Mouse (Mus musculus) G1E (cell line): ENCODE data around the gene Phkb. TPM values are rescaled to one million over a fixed set of nuclear protein-coding genes. Genes with fewer than 3 reads are reported as not detected.
A peak's percentile ranks its signal among the peaks of the same experiment; 100 is the strongest.

Source experiments
- ATAC-seq: 2 replicates; pipeline ENCODE4 v1.8.0; 2016; ENCODE audit warnings: mild to moderate bottlenecking; ENCODE audit not compliant: insufficient number of reproducible peaks, poor library complexity, low FRiP score, severe bottlenecking; ENCODE audit errors: extremely low read depth
- DNase-seq: peaks from one replicate; pipeline ENCODE4 v3.0.0; 2012; ENCODE audit warnings: low spot score
- H3K27me3 ChIP-seq: 2 replicates; pipeline ENCODE4 v1.6.1; 2012; ENCODE audit warnings: mild to moderate bottlenecking, low read length, inconsistent platforms; ENCODE audit not compliant: insufficient read depth
- H3K36me3 ChIP-seq: replicated peaks from 2 replicates; pipeline ENCODE3; 2012; ENCODE audit warnings: mild to moderate bottlenecking, inconsistent platforms
- H3K4me1 ChIP-seq: 2 replicates; pipeline ENCODE4 v1.6.1; 2012; ENCODE audit warnings: low read depth, low read length, inconsistent platforms, mixed read lengths; ENCODE audit not compliant: insufficient read depth
- H3K4me3 ChIP-seq: 2 replicates; pipeline ENCODE4 v1.5.1; 2012; ENCODE audit warnings: low read depth, mild to moderate bottlenecking, inconsistent platforms, low read length, moderate library complexity, mixed read lengths
- H3K9me3 ChIP-seq: replicated peaks from 2 replicates; pipeline ENCODE4 v1.6.1; 2012; ENCODE audit warnings: inconsistent platforms
- CTCF ChIP-seq: IDR thresholded peaks from 2 replicates; pipeline ENCODE4 v1.5.1; 2012; ENCODE audit warnings: low read depth, low read length, inconsistent platforms, mixed read lengths
- GATA1 ChIP-seq: IDR thresholded peaks from 2 replicates; pipeline ENCODE4 v1.6.1; 2012; ENCODE audit warnings: borderline replicate concordance, low read length, inconsistent platforms, mixed read lengths
- GATA2 ChIP-seq: IDR thresholded peaks from 2 replicates; pipeline ENCODE4 v1.6.1; 2012; ENCODE audit warnings: low read depth, low read length, inconsistent platforms, borderline replicate concordance
- POLR2AphosphoS5 ChIP-seq: IDR thresholded peaks from 2 replicates; pipeline ENCODE4 v1.6.1; 2012; ENCODE audit warnings: low read depth, low read length, inconsistent platforms; ENCODE audit not compliant: insufficient replicate concordance
- TAL1 ChIP-seq: conservative IDR thresholded peaks from 2 replicates; pipeline ENCODE4 v1.6.1; 2012; ENCODE audit warnings: low read depth, low read length, inconsistent platforms, mixed read lengths
- polyA plus RNA-seq: library from polyadenylated mRNA; stranded (reverse); fragments of >175 nt; gene quantifications from 2 replicates; pipeline ENCODE4 v1.2.3, GENCODE M21; 2012
- total RNA-seq, 2 experiments: library from RNA; stranded (forward) in 1 of 2; stranded (reverse) in 1 of 2; fragments of 200-1000 nt in 1 of 2; fragments of >200 nt in 1 of 2; fragmentation: Nextera tagmentation in 1 of 2; gene quantifications; 2 replicates each; pipeline ENCODE4 v1.2.3; 2014 to 2017

The Phkb gene
- total and polyA plus RNA-seq, 3 experiments, result 4.6 to 115 (median 52.1) TPM

DNA sequence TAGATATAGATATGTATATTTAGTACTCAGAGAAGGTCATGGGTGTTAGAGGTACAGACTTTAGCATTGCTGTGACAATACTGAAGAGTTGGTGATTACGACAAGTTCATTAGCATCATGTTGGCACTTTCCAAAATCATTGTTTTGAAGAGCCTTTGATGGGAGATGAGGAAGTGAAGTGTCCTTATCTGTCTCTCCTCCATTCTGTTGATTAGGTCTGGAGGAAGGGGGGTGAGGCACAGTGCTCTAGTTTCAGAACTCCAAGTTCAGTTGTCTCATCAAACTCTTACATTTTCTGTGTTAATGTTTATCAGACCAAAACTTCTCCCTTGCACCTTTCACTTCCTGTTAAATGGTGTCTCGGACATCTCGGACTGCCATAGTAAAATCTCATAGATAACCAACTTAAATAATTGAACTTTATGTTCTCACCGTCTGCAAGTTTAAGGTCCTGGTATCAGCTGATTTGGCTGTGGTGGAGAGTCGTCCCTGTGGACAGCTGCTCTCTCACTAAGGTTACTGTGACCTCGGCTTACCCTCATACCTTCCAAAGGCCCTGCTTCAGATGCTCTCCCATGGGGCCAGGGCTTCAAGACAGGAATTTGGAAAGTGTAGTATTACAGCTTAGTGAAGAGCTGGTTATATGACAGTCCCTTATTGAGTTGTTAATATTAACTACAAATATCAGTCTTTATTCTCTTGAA, 194.1 kb downstream of the Phkb start:
- Histone ChIP-seq H3K4me3 (no peak overlapping the region), H3K9me3 (no peaks in the 10 kb centered on the region), H3K36me3 (peaks cover 72% of the 10 kb centered on the region), H3K4me1 (peaks cover 3% of the 10 kb centered on the region; the same call in 1 of the 2 replicates), H3K27me3 (no peaks in the 10 kb centered on the region)
- DNase-seq (no peak), ATAC-seq (peak; percentile 40; the same call in 1 of the 2 replicates)
- TF ChIP-seq GATA1 (no peak), CTCF (no peak), TAL1 (no peak)

DNA sequence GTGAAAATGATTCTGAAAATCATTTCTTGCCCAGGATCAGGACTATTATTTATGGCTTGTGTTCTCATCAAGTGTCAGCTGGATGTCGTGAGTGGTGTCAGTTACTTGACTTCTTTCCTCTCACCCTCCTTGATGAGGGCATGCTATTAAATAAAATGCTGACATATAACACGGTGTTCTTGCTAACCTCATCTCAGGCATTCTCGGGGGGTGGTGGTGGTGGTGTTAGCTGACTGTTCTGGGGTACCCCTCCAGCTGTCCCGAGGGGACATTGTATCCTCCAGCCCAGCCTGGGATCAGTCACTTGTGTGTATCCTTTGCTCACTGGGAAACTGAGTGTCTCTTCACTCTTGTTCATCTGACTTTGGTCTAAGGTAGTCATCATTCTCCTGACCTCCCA, 194.6 kb downstream of the Phkb start:
- ATAC-seq (no peak), DNase-seq (no peak)
- no peak overlapping the region for H3K4me3 ChIP-seq
- H3K27me3 ChIP-seq, result no peaks in the 10 kb centered on the region
- TF ChIP-seq GATA1 (no peak), TAL1 (no peak), POLR2AphosphoS5 (no peak), GATA2 (no peak), CTCF (no peak)
- peaks cover 73% of the 10 kb centered on the region for H3K36me3 ChIP-seq
- peaks cover 3% of the 10 kb centered on the region; the same call in 1 of the 2 replicates for H3K4me1 ChIP-seq
- H3K9me3 ChIP-seq, result no peaks in the 10 kb centered on the region

DNA sequence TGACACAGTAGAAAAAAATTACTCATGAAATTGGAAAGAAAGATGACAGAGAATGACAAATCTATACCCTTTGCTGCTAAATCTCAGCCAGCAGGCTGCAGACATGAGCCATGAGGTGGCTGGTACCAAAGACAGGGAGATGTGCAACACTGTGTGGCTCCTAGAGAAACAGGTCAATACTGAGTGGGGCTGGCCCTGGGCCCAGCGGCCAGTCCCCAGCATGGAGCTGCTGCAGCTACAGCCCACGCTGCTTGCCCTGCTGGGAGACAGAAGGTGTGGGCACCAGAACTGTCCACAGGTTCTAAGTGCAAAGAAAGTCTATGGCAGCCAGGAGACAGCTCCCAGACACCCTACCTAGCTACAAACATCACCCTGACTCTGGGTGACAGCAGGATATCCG, 197.7 kb downstream of the Phkb start:
- no peak overlapping the region for H3K4me3 ChIP-seq
- peaks cover 3% of the 10 kb centered on the region; the same call in 1 of the 2 replicates for H3K4me1 ChIP-seq
- ATAC-seq (no peak), DNase-seq (no peak)
- no peaks in the 10 kb centered on the region for H3K27me3 ChIP-seq
- H3K36me3 ChIP-seq, result peaks cover 65% of the 10 kb centered on the region
- no peak for TF ChIP-seq POLR2AphosphoS5
- TF ChIP-seq TAL1, result no peak
- TF ChIP-seq GATA2, result no peak
- TF ChIP-seq GATA1, result no peak
- TF ChIP-seq CTCF, result no peak
- H3K9me3 ChIP-seq, result no peaks in the 10 kb centered on the region

DNA sequence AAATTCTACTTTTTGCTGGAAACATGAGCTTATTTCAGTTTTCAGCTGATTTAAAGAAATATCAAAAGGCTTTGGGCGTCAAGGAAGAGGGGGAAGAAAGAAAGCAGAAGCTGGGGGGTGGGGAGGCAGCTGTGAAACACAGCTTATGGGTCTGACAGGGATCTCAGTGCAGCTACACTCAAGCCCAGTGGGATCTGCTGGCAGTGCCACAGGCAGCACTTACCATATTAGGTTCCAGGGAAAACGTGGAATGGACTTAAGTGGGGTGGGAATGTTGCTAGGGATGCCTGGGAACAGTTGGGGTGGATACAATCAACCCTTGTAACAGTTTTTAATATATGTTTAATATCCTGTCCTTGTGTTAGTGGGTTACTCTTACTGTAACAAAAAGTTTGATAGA, 201.3 kb downstream of the Phkb start:
- ATAC-seq (no peak), DNase-seq (no peak)
- Histone ChIP-seq H3K36me3 (peaks cover 61% of the 10 kb centered on the region), H3K9me3 (no peaks in the 10 kb centered on the region), H3K4me3 (no peak overlapping the region), H3K4me1 (no peaks in the 10 kb centered on the region), H3K27me3 (no peaks in the 10 kb centered on the region)
- no peak for TF ChIP-seq GATA1
- TF ChIP-seq TAL1, result no peak
- no peak for TF ChIP-seq GATA2
- TF ChIP-seq POLR2AphosphoS5, result no peak
- TF ChIP-seq CTCF, result no peak

DNA sequence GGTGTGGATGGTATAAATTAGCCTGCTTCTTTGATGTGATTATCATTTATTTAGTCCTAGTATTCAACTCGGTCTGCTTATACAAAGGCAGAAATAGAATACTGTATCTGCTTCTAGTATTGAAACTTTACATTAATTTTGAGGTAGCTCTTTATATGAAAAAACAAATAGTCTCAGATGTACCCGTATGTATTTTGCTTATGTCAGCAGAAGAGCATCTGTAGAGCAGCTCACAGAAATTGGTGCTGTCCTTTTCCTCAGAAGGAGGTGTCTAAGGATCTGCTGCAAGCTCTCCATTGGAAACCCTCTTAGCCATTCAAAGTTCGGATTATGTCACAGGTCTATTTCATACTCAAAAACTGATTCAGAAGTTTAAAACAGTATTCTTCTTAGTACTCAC, 210.1 kb downstream of the Phkb start:
- no peaks in the 10 kb centered on the region for H3K4me1 ChIP-seq
- H3K36me3 ChIP-seq, result peaks cover 35% of the 10 kb centered on the region
- no peak for TF ChIP-seq CTCF
- H3K9me3 ChIP-seq, result no peaks in the 10 kb centered on the region
- H3K4me3 ChIP-seq, result no peak overlapping the region
- no peaks in the 10 kb centered on the region for H3K27me3 ChIP-seq
- ATAC-seq (no peak), DNase-seq (no peak)

DNA sequence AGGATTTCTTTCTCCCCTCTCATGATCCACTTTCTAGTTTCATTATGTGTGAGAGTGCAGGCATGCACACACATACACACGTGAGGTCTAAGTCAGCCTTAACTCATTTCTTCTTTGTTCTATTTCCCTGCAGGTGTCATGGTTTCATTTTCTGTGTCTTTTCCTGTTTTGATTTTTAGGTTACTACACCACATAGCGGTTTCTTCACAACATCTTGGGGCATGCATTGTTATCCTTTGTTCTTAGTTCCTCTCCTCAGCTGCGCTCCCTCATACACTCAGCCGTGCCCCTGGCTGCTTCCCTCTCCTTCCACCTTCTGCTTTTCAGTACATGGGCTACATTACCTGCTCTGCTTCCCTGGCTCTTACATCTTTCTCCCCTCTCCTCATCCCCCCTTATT, 211.2 kb downstream of the Phkb start:
- Histone ChIP-seq H3K9me3 (no peaks in the 10 kb centered on the region), H3K4me3 (no peak overlapping the region), H3K36me3 (peaks cover 38% of the 10 kb centered on the region), H3K4me1 (no peaks in the 10 kb centered on the region), H3K27me3 (no peaks in the 10 kb centered on the region)
- no peak for ATAC-seq
- no peak for TF ChIP-seq GATA1
- no peak for TF ChIP-seq POLR2AphosphoS5
- no peak for TF ChIP-seq CTCF
- no peak for TF ChIP-seq GATA2
- TF ChIP-seq TAL1, result no peak
- DNase-seq, result no peak
